Mouse (Mus musculus): Measurements from ENCODE around the gene Fastkd5. TPM values are rescaled to one million over a fixed set of nuclear protein-coding genes. Genes with fewer than 3 reads are reported as not detected.
"Not testable (repeated sequence)": the region's sequence is repeated elsewhere in the genome, so short reads cannot be mapped to it uniquely, and the experiment has no call there.

Fastkd5 gene
- polyA plus RNA-seq, 1 experiment, result 4.0 TPM

DNA sequence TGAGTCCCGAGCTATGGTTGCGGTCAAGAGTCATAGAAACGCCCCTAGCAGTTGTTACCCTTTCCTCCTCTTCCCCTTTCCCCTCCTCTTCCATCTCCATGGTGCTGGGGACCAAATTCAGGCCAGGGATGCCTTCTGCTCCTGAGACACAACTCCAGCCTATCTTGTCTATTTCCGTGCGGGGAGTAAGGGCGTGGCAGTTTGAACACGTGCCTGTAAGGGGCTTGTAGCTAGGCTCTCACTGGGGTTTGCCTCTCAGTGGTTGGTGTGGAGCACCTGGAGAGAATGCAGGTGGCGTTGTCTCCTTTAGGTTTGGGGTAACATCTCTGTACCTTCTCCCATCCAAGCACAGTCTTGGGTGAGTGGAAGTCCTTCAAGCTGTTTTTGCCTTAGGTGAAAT is 50.0 kb downstream of the Fastkd5 start:
- Histone ChIP-seq H3K36me3 (ENCODE audit: control insufficient read depth, insufficient read depth, low read length) (no peaks in the 10 kb centered on the region), H3K4me3 (ENCODE audit: insufficient read depth, low read depth, low read length) (no peak overlapping the region), H3K4me1 (ENCODE audit: control insufficient read depth, insufficient read depth, low read length) (no peaks in the 10 kb centered on the region), H3K27ac (ENCODE audit: insufficient read depth, low read depth, low read length) (no peak overlapping the region), H3K27me3 (replicated peaks; ENCODE audit: control insufficient read depth, insufficient read depth, low read length) (peaks cover 3% of the 10 kb centered on the region)
- no peak for TF ChIP-seq CTCF (conservative IDR thresholded peaks at IDR 0.05; ENCODE audit: insufficient read depth, insufficient read length, low read depth, low read length)
- WGBS, result 14% methylated on average over 8 of the region's 8 CpGs
- DNase-seq, result no peak

DNA sequence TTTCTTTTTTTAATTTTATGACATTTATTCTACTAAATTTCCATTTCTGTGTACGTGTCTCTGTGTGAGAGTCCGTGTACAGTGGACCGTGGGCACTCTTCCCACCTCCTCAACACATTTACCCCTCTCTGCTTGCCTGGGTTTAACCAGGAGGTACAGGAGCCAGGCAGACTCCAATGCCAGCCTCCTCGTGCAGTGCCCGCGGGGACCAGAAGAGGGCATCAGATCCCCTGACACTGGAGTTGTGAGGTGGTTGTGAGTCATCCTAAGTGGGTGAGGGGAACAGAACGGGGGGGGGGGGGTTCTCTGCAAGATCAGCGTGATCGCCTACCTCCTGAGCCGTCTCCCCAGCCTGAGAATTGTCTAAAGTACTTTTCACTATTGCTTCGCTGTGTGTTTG is 51.7 kb downstream of the Fastkd5 start:
- H3K27ac ChIP-seq (ENCODE audit: insufficient read depth, low read depth, low read length), result no peak overlapping the region
- no peak overlapping the region for H3K4me3 ChIP-seq (ENCODE audit: insufficient read depth, low read depth, low read length)
- no peak for TF ChIP-seq POLR2A (IDR thresholded peaks at IDR 0.05; ENCODE audit: low read depth, low read length)
- TF ChIP-seq CTCF (conservative IDR thresholded peaks at IDR 0.05; ENCODE audit: insufficient read depth, insufficient read length, low read depth, low read length), result peak; percentile 62
- H3K4me1 ChIP-seq (ENCODE audit: control insufficient read depth, insufficient read depth, low read length), result no peaks in the 10 kb centered on the region
- peaks cover 3% of the 10 kb centered on the region for H3K27me3 ChIP-seq (replicated peaks; ENCODE audit: control insufficient read depth, insufficient read depth, low read length)
- DNase-seq, result peak; percentile 65
- WGBS, result 11% methylated on average over 11 of the region's 11 CpGs
- no peaks in the 10 kb centered on the region for H3K36me3 ChIP-seq (ENCODE audit: control insufficient read depth, insufficient read depth, low read length)

DNA sequence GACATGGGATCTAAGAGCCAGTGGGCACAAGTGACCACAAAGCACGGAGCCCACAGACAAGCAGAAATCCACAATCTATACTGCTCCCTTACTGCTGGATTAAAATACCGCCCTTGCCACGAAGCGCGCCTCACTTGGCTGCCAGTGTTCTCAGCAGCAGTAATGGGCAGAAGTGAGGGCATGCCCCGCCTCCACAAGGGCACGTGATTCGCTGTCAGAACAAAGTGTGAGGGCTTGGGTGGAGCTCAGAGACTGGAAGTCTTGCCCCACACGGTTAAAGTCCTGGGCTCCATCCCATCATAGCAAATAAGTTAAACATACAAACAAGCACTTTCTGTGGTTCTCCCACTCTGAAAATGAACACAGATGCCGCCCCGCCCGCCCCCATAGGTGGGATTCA is 52.2 kb downstream of the Fastkd5 start:
- Histone ChIP-seq H3K27ac (ENCODE audit: insufficient read depth, low read depth, low read length) (no peak overlapping the region), H3K36me3 (ENCODE audit: control insufficient read depth, insufficient read depth, low read length) (no peaks in the 10 kb centered on the region), H3K4me3 (ENCODE audit: insufficient read depth, low read depth, low read length) (no peak overlapping the region), H3K27me3 (replicated peaks; ENCODE audit: control insufficient read depth, insufficient read depth, low read length) (peaks cover 3% of the 10 kb centered on the region), H3K4me1 (ENCODE audit: control insufficient read depth, insufficient read depth, low read length) (no peaks in the 10 kb centered on the region)
- TF ChIP-seq CTCF (conservative IDR thresholded peaks at IDR 0.05; ENCODE audit: insufficient read depth, insufficient read length, low read depth, low read length) (no peak), POLR2A (IDR thresholded peaks at IDR 0.05; ENCODE audit: low read depth, low read length) (no peak)
- peak; percentile 90 for DNase-seq
- WGBS, result 5% methylated on average over 12 of the region's 12 CpGs

DNA sequence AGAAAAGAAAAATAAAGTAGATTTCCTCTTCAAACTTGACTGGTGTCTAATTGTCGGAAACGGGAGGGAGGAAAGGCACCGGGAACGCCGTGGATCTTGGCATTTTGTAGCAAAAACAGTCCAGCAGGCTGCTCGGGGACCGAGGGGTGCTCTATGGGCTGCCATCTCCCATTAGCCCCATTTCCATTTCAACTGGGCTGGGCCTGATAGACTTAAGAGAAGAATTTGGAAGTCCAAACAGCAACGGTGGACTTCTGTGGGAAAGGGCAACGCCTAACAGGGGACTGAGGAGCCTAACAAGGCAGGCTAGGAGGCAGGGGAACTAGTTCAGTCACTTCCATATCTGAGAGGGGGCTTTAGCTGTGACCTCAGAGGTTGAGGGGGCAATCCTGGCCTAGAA is 52.8 kb downstream of the Fastkd5 start:
- H3K36me3 ChIP-seq (ENCODE audit: control insufficient read depth, insufficient read depth, low read length), result no peaks in the 10 kb centered on the region
- no peak overlapping the region for H3K4me3 ChIP-seq (ENCODE audit: insufficient read depth, low read depth, low read length)
- TF ChIP-seq POLR2A (IDR thresholded peaks at IDR 0.05; ENCODE audit: low read depth, low read length), result no peak
- no peak for TF ChIP-seq CTCF (conservative IDR thresholded peaks at IDR 0.05; ENCODE audit: insufficient read depth, insufficient read length, low read depth, low read length)
- H3K27ac ChIP-seq (ENCODE audit: insufficient read depth, low read depth, low read length), result no peak overlapping the region
- peaks cover 3% of the 10 kb centered on the region for H3K27me3 ChIP-seq (replicated peaks; ENCODE audit: control insufficient read depth, insufficient read depth, low read length)
- 37% methylated on average over 9 of the region's 9 CpGs for WGBS
- no peaks in the 10 kb centered on the region for H3K4me1 ChIP-seq (ENCODE audit: control insufficient read depth, insufficient read depth, low read length)
- no peak for DNase-seq

DNA sequence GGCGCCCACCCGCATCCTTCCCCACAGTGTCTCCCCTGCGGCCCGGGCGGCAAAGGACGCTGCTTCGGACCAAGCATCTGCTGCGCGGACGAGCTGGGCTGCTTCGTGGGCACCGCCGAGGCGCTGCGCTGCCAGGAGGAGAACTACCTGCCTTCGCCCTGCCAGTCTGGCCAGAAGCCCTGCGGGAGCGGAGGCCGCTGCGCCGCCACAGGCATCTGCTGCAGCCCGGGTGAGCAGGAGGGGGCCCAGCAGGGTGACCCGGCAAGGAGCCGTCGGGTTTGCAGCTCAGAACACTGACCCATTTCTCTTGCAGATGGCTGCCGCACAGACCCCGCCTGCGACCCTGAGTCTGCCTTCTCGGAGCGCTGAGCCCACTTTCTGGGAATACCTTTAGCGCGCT is 53.3 kb downstream of the Fastkd5 start:
- WGBS, result 7% methylated on average over 32 of the region's 32 CpGs
- H3K4me1 ChIP-seq (ENCODE audit: control insufficient read depth, insufficient read depth, low read length); H3K27ac ChIP-seq (ENCODE audit: insufficient read depth, low read depth, low read length); H3K36me3 ChIP-seq (ENCODE audit: control insufficient read depth, insufficient read depth, low read length); H3K27me3 ChIP-seq (replicated peaks; ENCODE audit: control insufficient read depth, insufficient read depth, low read length): not testable (repeated sequence)
- DNase-seq, result peak; percentile 41
- peak overlapping the region; percentile 19; the same call in 1 of the 2 replicates for H3K4me3 ChIP-seq (ENCODE audit: insufficient read depth, low read depth, low read length)

DNA sequence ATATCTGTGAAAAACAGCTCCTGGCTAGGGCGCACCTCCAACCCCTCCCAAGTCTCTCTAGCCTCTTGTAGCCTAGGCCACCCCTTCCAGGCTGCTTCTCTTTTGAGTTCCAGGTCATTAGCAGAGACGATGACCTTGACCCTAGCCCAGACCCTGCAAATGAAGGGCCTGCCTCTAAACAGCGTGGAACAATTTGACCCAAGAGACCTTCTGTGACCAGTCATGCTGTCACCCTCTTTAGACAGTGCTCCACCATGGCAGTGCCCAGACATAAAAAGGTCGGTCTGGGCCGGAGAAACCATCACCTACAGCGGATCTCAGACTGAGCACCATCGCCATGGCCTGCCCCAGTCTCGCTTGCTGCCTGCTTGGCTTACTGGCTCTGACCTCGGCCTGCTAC is 54.0 kb downstream of the Fastkd5 start, which contains the start of gene Oxt:
Oxt (plus strand) TSS at position 301 of the 400 bp plus-strand sequence.
- H3K36me3 ChIP-seq (ENCODE audit: control insufficient read depth, insufficient read depth, low read length), result no peaks in the 10 kb centered on the region
- TF ChIP-seq POLR2A (IDR thresholded peaks at IDR 0.05; ENCODE audit: low read depth, low read length) (no peak), CTCF (conservative IDR thresholded peaks at IDR 0.05; ENCODE audit: insufficient read depth, insufficient read length, low read depth, low read length) (no peak)
- WGBS, result 68% methylated on average over 9 of the region's 9 CpGs
- H3K4me3 ChIP-seq (ENCODE audit: insufficient read depth, low read depth, low read length), result peak within 1 kb of the TSS; percentile 19; the same call in 1 of the 2 replicates
- H3K27me3 ChIP-seq (replicated peaks; ENCODE audit: control insufficient read depth, insufficient read depth, low read length), result peaks cover 3% of the 10 kb centered on the region
- no peak for DNase-seq
- no peaks in the 10 kb centered on the region for H3K4me1 ChIP-seq (ENCODE audit: control insufficient read depth, insufficient read depth, low read length)
- no peak within 1 kb of the TSS for H3K27ac ChIP-seq (ENCODE audit: insufficient read depth, low read depth, low read length)

DNA sequence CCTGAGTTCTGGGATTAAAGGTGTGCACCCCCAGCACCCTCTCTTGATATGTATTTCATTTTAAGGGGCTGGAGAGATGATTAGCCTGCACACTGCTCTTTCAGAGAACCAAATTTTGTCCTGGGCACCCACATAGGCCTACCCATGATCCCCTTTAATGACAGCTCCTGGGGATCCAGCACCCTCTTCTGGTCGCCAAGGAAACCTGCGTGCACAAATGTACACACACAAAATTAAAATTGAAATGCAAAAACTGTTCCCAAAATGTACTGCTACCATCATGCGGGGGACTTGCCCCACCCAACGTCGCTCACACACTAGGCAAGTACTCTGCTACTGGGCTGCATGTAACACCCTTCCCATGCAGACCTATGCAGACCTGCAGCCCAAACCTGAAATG is 54.9 kb downstream of the Fastkd5 start:
- Histone ChIP-seq H3K4me3 (ENCODE audit: insufficient read depth, low read depth, low read length) (no peak overlapping the region), H3K27me3 (replicated peaks; ENCODE audit: control insufficient read depth, insufficient read depth, low read length) (no peaks in the 10 kb centered on the region), H3K4me1 (ENCODE audit: control insufficient read depth, insufficient read depth, low read length) (no peaks in the 10 kb centered on the region), H3K27ac (ENCODE audit: insufficient read depth, low read depth, low read length) (no peak overlapping the region), H3K36me3 (ENCODE audit: control insufficient read depth, insufficient read depth, low read length) (no peaks in the 10 kb centered on the region)
- DNase-seq, result no peak
- WGBS, result 91% methylated on average over 5 of the region's 5 CpGs
- TF ChIP-seq CTCF (conservative IDR thresholded peaks at IDR 0.05; ENCODE audit: insufficient read depth, insufficient read length, low read depth, low read length), result 0 out of 2 replicates have a peak, but pooled peaks have one; percentile 12
- no peak for TF ChIP-seq POLR2A (IDR thresholded peaks at IDR 0.05; ENCODE audit: low read depth, low read length)

DNA sequence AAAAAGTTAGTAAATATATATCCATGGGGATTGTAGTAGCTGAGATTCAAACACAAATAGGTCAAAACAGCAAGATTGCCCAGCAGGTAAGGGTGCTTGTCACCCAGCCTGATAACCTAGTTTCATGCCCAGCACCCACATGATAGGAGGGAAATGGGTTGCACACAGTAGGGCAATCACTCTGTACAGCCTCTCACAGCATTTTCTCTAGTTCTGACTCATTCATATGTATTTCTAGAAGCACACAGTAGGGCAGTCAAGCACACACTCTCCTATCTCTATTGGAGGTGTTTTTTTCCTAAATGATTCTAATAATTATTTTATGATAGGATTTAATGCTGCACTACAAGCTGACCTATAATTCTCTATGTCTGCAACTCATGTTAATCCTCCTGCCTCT is 59.9 kb downstream of the Fastkd5 start:
- H3K36me3 ChIP-seq (ENCODE audit: control insufficient read depth, insufficient read depth, low read length), result no peaks in the 10 kb centered on the region
- H3K4me1 ChIP-seq (ENCODE audit: control insufficient read depth, insufficient read depth, low read length), result peaks cover 2% of the 10 kb centered on the region; the same call in 1 of the 2 replicates
- no peak overlapping the region for H3K4me3 ChIP-seq (ENCODE audit: insufficient read depth, low read depth, low read length)
- H3K27ac ChIP-seq (ENCODE audit: insufficient read depth, low read depth, low read length), result no peak overlapping the region
- no peaks in the 10 kb centered on the region for H3K27me3 ChIP-seq (replicated peaks; ENCODE audit: control insufficient read depth, insufficient read depth, low read length)
- no peak for TF ChIP-seq POLR2A (IDR thresholded peaks at IDR 0.05; ENCODE audit: low read depth, low read length)
- no peak for TF ChIP-seq CTCF (conservative IDR thresholded peaks at IDR 0.05; ENCODE audit: insufficient read depth, insufficient read length, low read depth, low read length)
- no peak for DNase-seq

Data from kidney, adult 2 months (tissue).